Mouse (Mus musculus) adrenal gland (tissue): ENCODE data around the gene Pla2g15.

ENCODE experiments used
- intact Hi-C: fragments of 180-260 bp; cut with DNase I; formaldehyde crosslinking; loops from one replicate; pipeline ENCODE4 v1.15.1; 2025

The Pla2g15 gene

GRCm38 (mm10) chr8:106134751-106135571, 15.2 kb upstream of the Pla2g15 start:
- intact Hi-C loops: no loop called here

GRCm38 (mm10) chr8:106135672-106136071, 14.5 kb upstream of the Pla2g15 start:
- intact Hi-C loops: no loop called here

DNA sequence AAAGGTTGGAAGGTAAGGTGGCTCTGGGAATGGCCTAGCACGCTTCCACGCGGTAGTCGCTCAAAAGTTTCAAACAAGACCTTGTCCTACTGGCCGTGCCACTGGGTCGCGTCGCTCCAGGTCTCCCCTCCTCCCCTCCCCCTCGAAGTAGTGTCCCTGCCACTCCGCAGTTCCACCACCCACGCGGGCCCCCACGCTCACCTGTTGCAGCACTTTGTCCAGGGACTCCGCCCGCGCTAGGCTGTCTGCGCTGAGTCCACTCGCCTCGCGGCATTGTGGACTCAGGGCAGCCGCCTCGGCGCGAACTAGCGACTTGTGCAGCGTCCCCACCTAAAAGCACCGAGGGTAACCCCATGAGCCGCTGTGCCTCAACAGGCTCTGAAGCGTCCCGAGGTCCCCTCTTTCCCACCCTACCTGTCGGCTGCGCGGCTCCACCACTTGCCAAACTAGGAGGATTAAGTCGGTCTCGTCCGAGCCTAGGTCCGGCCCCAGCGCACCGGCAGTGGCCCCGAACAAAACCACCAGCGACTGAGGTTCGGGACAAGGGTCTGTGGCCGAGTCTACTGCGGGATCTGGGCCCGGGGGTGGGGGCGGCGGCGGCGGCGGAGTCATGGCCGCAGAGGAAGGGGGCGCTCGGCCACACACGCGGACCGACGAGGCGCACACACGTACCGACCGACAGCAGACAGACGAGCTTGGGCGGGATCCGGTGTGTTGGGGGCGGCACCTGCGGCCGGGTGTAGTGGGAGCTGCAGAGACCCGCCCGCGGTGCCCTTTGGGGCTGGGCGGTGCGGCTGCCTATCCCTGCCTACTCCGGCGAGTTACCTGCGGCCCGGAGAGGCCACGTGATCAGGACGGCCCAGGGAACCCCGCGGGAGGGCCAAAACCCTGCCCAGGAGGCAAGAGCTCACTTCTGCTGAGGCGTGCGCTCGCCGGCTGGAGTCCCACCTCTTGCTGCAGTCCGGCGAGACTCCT, 13.8 kb upstream of the Pla2g15 start, which contains the start of gene Esrp2:
Gene Esrp2, minus strand, starts transcription at position 819 of the 975 bp plus-strand sequence.
- intact Hi-C loops: no loop called here

DNA sequence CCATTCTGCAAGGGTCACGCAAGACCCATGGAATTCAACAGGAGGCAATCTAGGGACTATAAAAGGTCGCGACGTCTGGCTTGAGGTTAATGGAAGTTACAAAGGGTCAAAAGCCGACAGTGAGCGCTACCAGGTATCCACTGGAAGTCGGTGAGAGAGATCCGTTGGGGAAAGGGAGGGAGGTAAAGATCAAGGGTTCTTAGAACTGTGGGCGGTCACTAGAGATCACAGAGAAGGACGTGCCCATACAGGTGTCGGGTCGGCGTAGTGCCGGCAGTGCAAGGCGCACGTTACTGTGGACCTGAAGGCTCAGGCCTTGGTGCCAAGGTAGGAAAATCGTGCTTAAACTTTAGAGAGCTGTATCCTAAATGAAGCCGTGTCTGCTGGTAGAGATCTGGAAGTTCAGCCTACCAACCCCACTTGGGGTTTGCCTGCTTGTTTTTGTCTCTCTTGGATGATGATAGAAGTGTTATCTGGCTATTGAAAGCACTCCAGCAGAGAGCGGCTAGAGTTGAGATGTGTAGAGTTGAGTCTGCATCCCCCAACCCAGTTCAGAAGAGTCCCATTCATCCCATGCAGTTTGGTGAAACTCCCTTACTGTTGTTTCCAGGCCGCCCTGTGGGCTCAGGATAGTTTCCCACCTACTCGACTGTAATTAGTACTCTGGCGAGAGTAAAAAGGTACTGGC, 12.8 kb upstream of the Pla2g15 start:
- intact Hi-C loops: no loop called here

GRCm38 (mm10) chr8:106137906-106138477, 12.2 kb upstream of the Pla2g15 start:
- intact Hi-C loops: no loop called here

DNA sequence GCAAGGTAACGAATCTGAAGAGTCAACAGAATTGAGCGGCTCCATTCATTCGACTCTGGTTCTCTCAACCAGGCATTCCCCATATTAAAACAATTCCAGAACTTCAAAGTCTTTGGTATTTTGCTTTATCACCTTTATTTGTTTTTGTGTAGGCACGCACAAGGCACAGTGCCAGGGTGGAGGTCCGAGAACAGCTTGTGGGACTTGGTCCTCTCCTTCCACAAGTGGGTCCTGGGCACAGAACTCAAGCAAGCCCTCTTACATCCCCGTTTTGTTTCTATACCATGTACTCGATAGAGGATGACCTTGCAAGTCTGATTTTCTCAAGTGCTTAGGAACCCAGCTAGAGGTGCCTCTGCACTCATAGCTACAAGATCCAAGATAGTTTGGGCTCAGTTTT, 11.6 kb upstream of the Pla2g15 start:
- intact Hi-C loops: no loop called here

- intact Hi-C loops: loop anchor here (2.0 to 10.0 kb wide), 2 partner anchors 59 to 265 kb away; no protein-coding TSS in a partner anchor
These were observed 10.0 kb upstream of the Pla2g15 start for GRCm38 (mm10) chr8:106140191-106140590.

- intact Hi-C loops: loop anchor here (2.0 to 10.0 kb wide), 2 partner anchors 58 to 264 kb away; no protein-coding TSS in a partner anchor
These were observed 9.4 kb upstream of the Pla2g15 start for GRCm38 (mm10) chr8:106140769-106141168.

DNA sequence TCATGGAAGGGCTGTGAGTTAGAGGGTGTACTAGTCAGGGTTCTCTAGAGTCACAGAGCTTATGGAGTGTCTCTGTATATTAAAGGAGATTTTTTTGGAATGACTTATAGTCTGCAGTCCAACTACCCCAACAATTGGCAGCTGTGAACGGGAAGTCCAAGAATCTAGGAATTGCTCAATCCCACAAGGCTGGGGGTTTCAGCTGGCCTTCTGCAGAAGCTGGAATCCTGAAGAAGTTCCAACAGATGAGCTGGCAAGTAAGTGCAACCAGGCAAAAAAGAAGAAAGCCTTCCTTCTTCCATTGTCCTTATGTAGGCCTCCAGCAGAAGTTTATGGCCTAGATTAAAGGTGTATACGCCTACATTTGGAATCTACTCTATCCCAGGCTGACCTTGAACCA, 4.9 kb upstream of the Pla2g15 start:
- intact Hi-C loops: loop anchor here (10.0 kb wide), 1 partner anchor 259 kb away; no protein-coding TSS in a partner anchor

DNA sequence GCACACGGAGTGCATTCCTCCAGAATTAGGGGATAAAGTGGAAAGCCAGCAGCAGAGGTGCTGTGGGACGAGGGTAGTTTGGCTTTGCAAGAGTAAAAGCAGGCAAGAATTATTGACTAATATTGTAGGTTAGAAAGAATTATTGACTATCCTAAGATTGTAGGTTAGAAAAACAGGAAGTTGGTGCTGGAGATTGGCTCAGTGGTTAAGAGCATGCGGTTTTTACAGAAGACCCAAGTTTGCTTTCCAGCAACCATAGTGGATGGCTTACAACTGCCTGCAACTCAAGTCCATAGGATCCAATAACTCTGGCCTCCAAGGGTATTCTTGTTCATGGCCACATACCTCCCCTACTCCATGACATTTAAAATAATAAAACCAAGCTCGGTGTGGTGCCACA, 4.2 kb upstream of the Pla2g15 start:
- intact Hi-C loops: loop anchor here (10.0 kb wide), 1 partner anchor 259 kb away; no protein-coding TSS in a partner anchor

DNA sequence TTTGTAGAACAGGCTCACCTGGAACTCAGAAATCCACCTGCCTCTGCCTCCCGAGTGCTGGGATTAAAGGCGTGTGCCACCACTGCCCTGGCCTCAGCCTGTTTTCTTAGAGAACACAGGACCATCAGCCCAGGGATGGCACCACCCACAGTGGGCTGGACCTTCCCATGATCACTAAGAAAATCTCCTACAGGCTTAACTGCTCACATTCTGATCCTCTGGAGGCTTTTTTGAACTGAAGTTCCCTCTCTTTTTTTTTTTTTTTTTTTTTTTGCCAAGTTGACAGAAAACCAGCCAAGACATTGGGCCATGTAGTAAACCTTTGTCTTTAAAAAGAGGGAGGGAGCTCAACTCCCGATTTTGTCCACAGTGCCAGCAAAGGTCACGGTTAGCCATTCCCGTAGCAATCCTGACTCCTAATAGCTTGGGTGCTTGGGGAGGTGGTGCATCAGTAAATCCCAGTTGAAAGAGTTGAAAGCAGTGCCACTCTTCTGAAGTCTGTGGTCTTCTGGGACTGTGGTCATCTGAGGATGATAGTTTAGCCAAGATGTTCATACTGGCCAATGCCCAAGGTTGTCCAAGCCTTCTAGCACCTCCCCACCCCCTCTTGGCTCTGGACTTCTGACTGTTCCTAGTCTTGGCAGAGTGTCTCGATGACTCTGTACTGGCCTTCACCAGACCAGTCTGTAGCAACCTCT, 2.2 kb upstream of the Pla2g15 start:
- intact Hi-C loops: loop anchor here (10.0 kb wide), 1 partner anchor 257 kb away; no protein-coding TSS in a partner anchor

- intact Hi-C loops: loop anchor here (10.0 kb wide), 1 partner anchor 256 kb away; no protein-coding TSS in a partner anchor
These were observed 1.2 kb upstream of the Pla2g15 start for GRCm38 (mm10) chr8:106149025-106149424.

- intact Hi-C loops: no loop called here
These were observed 428 bp downstream of the Pla2g15 start for GRCm38 (mm10) chr8:106150653-106151000.

DNA sequence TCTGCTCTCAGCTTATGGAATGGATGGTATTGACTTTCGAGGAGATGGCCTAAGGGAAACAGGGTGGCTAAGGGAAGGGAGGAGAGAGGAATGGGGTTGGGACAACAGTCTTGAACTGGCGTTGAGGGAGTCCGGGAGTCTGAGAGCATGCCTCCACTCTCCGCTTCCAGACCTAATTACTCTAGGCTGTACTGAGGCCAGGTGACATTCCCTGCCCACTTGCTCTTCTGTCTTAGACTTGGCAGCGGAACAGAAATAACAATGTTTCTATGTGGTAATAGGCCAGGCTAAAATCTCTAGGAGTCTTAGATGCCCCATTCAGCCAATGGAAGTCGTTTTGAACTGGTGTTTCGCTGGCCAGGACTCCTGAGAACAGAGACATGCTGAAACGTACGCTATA, 842 bp downstream of the Pla2g15 start:
- intact Hi-C loops: no loop called here

DNA sequence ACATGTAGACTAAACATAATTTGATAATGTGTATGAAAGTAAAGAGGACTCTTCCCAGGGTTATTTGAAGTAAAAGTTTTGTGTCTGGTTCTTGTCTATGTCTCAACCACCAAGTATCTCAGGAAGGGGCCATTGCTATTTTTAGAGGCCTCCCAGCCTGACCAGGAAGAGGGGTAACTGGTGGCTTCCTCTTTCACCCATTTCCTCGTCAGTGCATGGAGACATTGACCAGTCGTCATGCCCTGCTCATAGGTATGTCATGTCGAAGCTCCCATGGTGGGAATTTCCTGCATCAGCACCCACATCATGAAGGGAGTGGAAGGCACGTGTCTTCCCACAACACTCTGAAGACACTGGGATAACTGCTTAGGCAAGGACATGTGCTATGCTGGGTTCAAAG, 2.7 kb downstream of the Pla2g15 start:
- intact Hi-C loops: no loop called here

GRCm38 (mm10) chr8:106157419-106157818, 7.2 kb downstream of the Pla2g15 start:
- intact Hi-C loops: no loop called here

- intact Hi-C loops: no loop called here
These were observed 8.2 kb downstream of the Pla2g15 start for GRCm38 (mm10) chr8:106158381-106158780.

DNA sequence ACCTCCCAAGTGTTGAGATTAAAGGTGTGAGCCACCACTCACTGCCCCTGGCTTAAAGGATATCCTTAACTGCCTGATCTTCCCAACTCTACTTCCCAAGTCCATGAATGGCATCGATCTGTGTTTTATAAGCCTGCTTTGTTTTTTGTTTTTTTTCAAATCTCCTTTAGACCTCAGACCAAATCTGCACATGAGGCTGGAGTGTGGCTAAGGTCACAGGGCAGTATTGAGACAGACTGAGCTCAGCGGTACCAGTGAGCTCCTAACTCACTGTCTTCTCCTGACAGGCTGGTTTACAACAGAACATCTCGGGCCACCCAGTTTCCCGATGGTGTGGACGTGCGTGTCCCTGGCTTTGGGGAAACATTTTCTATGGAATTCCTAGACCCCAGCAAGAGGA, 9.7 kb downstream of the Pla2g15 start:
- intact Hi-C loops: no loop called here

DNA sequence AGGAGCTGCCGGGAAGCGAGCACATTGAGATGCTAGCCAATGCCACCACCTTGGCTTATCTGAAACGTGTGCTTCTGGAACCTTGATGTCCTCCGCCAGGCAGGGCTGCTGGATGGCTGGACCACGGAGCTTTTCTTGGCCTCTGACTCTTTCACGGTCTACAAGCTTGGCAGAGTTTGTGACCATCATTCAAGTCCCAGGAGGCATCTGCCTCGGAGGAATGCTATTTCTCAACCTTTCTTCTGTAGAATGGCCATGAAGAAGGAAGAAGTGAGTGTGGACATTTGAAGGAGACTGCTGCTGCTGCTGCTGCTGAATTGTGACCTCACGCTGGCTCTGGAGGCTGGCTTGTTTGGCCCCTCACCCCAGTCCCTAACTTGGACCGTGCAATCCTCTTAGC, 13.1 kb downstream of the Pla2g15 start:
- intact Hi-C loops: no loop called here

GRCm38 (mm10) chr8:106165460-106165859, 15.3 kb downstream of the Pla2g15 start:
- intact Hi-C loops: loop anchor here (2.0 kb wide), 1 partner anchor 33 kb away; no protein-coding TSS in a partner anchor
